Mouse (Mus musculus): ENCODE measurements around the gene Pabpc1l. TPM values are rescaled to one million over a fixed set of nuclear protein-coding genes. Genes with fewer than 3 reads are reported as not detected.

Pabpc1l gene
- polyA plus RNA-seq, 1 experiment from 2014 or later, result 0.17 TPM

- peaks cover 87% of the 10 kb centered on the region for H3K4me1 ChIP-seq
- no peak for ATAC-seq
- H3K4me2 ChIP-seq, result no peak overlapping the region
- H3K9me3 ChIP-seq (replicated peaks), result no peaks in the 10 kb centered on the region
- no peak overlapping the region for H3K9ac ChIP-seq
- peaks cover 19% of the 10 kb centered on the region for H3K36me3 ChIP-seq
- no peaks in the 10 kb centered on the region for H3K27me3 ChIP-seq (replicated peaks)
- no peak overlapping the region for H3K4me3 ChIP-seq
- WGBS (ENCODE audit: insufficient replicate concordance), result 84% methylated on average over 8 of the region's 8 CpGs
- no peak overlapping the region for H3K27ac ChIP-seq
Measured at GRCm38 (mm10) chr2:164007547-164007946, 17.7 kb upstream of the Pabpc1l start.

GRCm38 (mm10) chr2:164007987-164008545 lies 17.2 kb upstream of the Pabpc1l start:
- Histone ChIP-seq H3K4me1 (peaks cover 84% of the 10 kb centered on the region), H3K36me3 (peaks cover 21% of the 10 kb centered on the region), H3K9me3 (replicated peaks) (no peaks in the 10 kb centered on the region), H3K4me3 (no peak overlapping the region), H3K9ac (no peak overlapping the region), H3K27ac (no peak overlapping the region), H3K27me3 (replicated peaks) (no peaks in the 10 kb centered on the region), H3K4me2 (no peak overlapping the region)
- WGBS (ENCODE audit: insufficient replicate concordance), result 81% methylated on average over 2 of the region's 2 CpGs
- no peak for ATAC-seq

GRCm38 (mm10) chr2:164009227-164009626 lies 16.0 kb upstream of the Pabpc1l start:
- WGBS (ENCODE audit: insufficient replicate concordance), result 73% methylated on average over 6 of the region's 6 CpGs
- H3K4me1 ChIP-seq, result peaks cover 73% of the 10 kb centered on the region
- no peak for ATAC-seq

GRCm38 (mm10) chr2:164010496-164010895 lies 14.8 kb upstream of the Pabpc1l start:
- no peak overlapping the region for H3K27ac ChIP-seq
- H3K4me2 ChIP-seq, result no peak overlapping the region
- WGBS (ENCODE audit: insufficient replicate concordance), result 77% methylated on average over 5 of the region's 5 CpGs
- no peak for ATAC-seq
- H3K27me3 ChIP-seq (replicated peaks), result no peaks in the 10 kb centered on the region
- peaks cover 45% of the 10 kb centered on the region for H3K36me3 ChIP-seq
- H3K4me1 ChIP-seq, result peaks cover 60% of the 10 kb centered on the region
- no peak overlapping the region for H3K4me3 ChIP-seq
- no peak overlapping the region for H3K9ac ChIP-seq
- no peaks in the 10 kb centered on the region for H3K9me3 ChIP-seq (replicated peaks)

More at GRCm38 (mm10) chr2:164009227-164009626, 16.0 kb upstream of the Pabpc1l start:
- Histone ChIP-seq H3K4me3 (no peak overlapping the region), H3K9ac (no peak overlapping the region), H3K27ac (no peak overlapping the region), H3K36me3 (peaks cover 33% of the 10 kb centered on the region), H3K9me3 (replicated peaks) (no peaks in the 10 kb centered on the region), H3K4me2 (no peak overlapping the region), H3K27me3 (replicated peaks) (no peaks in the 10 kb centered on the region)

- Histone ChIP-seq H3K4me3 (no peak overlapping the region), H3K27me3 (replicated peaks) (no peaks in the 10 kb centered on the region), H3K9me3 (replicated peaks) (no peaks in the 10 kb centered on the region), H3K9ac (no peak overlapping the region), H3K27ac (no peak overlapping the region), H3K4me2 (no peak overlapping the region), H3K4me1 (peaks cover 56% of the 10 kb centered on the region), H3K36me3 (peaks cover 50% of the 10 kb centered on the region)
- WGBS (ENCODE audit: insufficient replicate concordance), result 66% methylated on average over 3 of the region's 3 CpGs
- no peak for ATAC-seq
Measured at GRCm38 (mm10) chr2:164010944-164011343, 14.3 kb upstream of the Pabpc1l start.

GRCm38 (mm10) chr2:164015304-164015703 lies 9.9 kb upstream of the Pabpc1l start:
- no peaks in the 10 kb centered on the region for H3K27me3 ChIP-seq (replicated peaks)
- H3K27ac ChIP-seq, result no peak overlapping the region
- peaks cover 92% of the 10 kb centered on the region for H3K36me3 ChIP-seq
- WGBS (ENCODE audit: insufficient replicate concordance), result 90% methylated on average over 16 of the region's 16 CpGs
- H3K4me2 ChIP-seq, result no peak overlapping the region
- peaks cover 17% of the 10 kb centered on the region for H3K4me1 ChIP-seq
- no peak overlapping the region for H3K4me3 ChIP-seq
- no peaks in the 10 kb centered on the region for H3K9me3 ChIP-seq (replicated peaks)
- no peak for ATAC-seq
- H3K9ac ChIP-seq, result no peak overlapping the region

- H3K27ac ChIP-seq, result no peak overlapping the region
- H3K9me3 ChIP-seq (replicated peaks), result no peaks in the 10 kb centered on the region
- H3K4me1 ChIP-seq, result no peaks in the 10 kb centered on the region
- no peak for ATAC-seq
- no peak overlapping the region for H3K4me3 ChIP-seq
- H3K9ac ChIP-seq, result no peak overlapping the region
- WGBS (ENCODE audit: insufficient replicate concordance), result 69% methylated on average over 3 of the region's 3 CpGs
- peaks cover 62% of the 10 kb centered on the region for H3K36me3 ChIP-seq
- H3K27me3 ChIP-seq (replicated peaks), result no peaks in the 10 kb centered on the region
- no peak overlapping the region for H3K4me2 ChIP-seq
Measured at GRCm38 (mm10) chr2:164018910-164019309, 6.3 kb upstream of the Pabpc1l start.

GRCm38 (mm10) chr2:164019943-164020342 lies 5.3 kb upstream of the Pabpc1l start:
- Histone ChIP-seq H3K36me3 (peaks cover 52% of the 10 kb centered on the region), H3K9ac (no peak overlapping the region), H3K4me1 (no peaks in the 10 kb centered on the region), H3K27ac (no peak overlapping the region), H3K9me3 (replicated peaks) (no peaks in the 10 kb centered on the region), H3K27me3 (replicated peaks) (no peaks in the 10 kb centered on the region), H3K4me3 (no peak overlapping the region), H3K4me2 (no peak overlapping the region)
- 63% methylated on average over 4 of the region's 4 CpGs for WGBS (ENCODE audit: insufficient replicate concordance)
- ATAC-seq, result no peak

GRCm38 (mm10) chr2:164022104-164022503 lies 3.1 kb upstream of the Pabpc1l start:
- ATAC-seq, result no peak
- no peak overlapping the region for H3K4me3 ChIP-seq
- H3K27me3 ChIP-seq (replicated peaks), result no peaks in the 10 kb centered on the region
- no peaks in the 10 kb centered on the region for H3K4me1 ChIP-seq
- 23% methylated on average over 2 of the region's 2 CpGs for WGBS (ENCODE audit: insufficient replicate concordance)
- no peaks in the 10 kb centered on the region for H3K9me3 ChIP-seq (replicated peaks)
- H3K9ac ChIP-seq, result no peak overlapping the region
- no peak overlapping the region for H3K4me2 ChIP-seq
- H3K27ac ChIP-seq, result no peak overlapping the region
- H3K36me3 ChIP-seq, result peaks cover 30% of the 10 kb centered on the region

GRCm38 (mm10) chr2:164031147-164031546 lies 5.9 kb downstream of the Pabpc1l start:
- 58% methylated on average over 10 of the region's 10 CpGs for WGBS (ENCODE audit: insufficient replicate concordance)
- Histone ChIP-seq H3K27me3 (replicated peaks) (no peaks in the 10 kb centered on the region), H3K9ac (no peak overlapping the region), H3K4me3 (no peak overlapping the region), H3K36me3 (no peaks in the 10 kb centered on the region), H3K4me1 (no peaks in the 10 kb centered on the region), H3K9me3 (replicated peaks) (no peaks in the 10 kb centered on the region), H3K27ac (no peak overlapping the region), H3K4me2 (no peak overlapping the region)
- no peak for ATAC-seq

- WGBS (ENCODE audit: insufficient replicate concordance), result 75% methylated on average over 3 of the region's 3 CpGs
- H3K9me3 ChIP-seq (replicated peaks), result no peaks in the 10 kb centered on the region
- no peaks in the 10 kb centered on the region for H3K27me3 ChIP-seq (replicated peaks)
- H3K4me3 ChIP-seq, result no peak overlapping the region
- H3K27ac ChIP-seq, result no peak overlapping the region
- no peak for ATAC-seq
- no peak overlapping the region for H3K9ac ChIP-seq
- H3K4me2 ChIP-seq, result no peak overlapping the region
- 0 out of 2 replicates have a peak, but pooled peaks cover 5% of the 10 kb centered on the region for H3K4me1 ChIP-seq
- no peaks in the 10 kb centered on the region for H3K36me3 ChIP-seq
Measured at GRCm38 (mm10) chr2:164032973-164033372, 7.7 kb downstream of the Pabpc1l start.

GRCm38 (mm10) chr2:164036520-164037019 lies 11.3 kb downstream of the Pabpc1l start:
- no peak overlapping the region for H3K4me2 ChIP-seq
- no peaks in the 10 kb centered on the region for H3K9me3 ChIP-seq (replicated peaks)
- H3K4me1 ChIP-seq, result 0 out of 2 replicates have a peak, but pooled peaks cover 5% of the 10 kb centered on the region
- no peak overlapping the region for H3K27ac ChIP-seq
- ATAC-seq, result peak; percentile 50; the same call in 1 of the 2 replicates
- no peak overlapping the region for H3K4me3 ChIP-seq
- no peak overlapping the region for H3K9ac ChIP-seq
- no peaks in the 10 kb centered on the region for H3K36me3 ChIP-seq
- 26% methylated on average over 10 of the region's 10 CpGs for WGBS (ENCODE audit: insufficient replicate concordance)
- H3K27me3 ChIP-seq (replicated peaks), result no peaks in the 10 kb centered on the region
